12 mouse cellular contexts compared by ENCODE assay signal in the genomic region with DNA sequence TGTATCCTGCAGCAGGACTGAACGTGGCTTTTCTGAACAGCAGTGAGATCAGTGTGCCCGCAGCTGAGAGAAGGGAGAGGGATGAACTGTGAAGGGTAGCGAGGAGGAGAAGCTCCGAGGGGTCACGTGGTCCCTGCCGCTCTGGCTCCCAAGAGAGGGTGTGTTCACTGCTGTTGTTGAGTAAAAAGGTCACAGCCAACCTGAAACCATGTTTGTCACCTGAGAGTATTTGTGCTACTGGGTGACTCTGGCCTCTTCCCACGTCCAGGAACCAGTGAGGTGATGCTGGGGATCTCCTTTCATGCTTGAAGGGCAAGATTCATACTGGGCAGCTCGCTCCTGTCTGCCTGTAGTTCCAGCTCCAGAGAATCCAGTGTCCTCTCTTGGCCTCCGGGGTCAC.
DNase-seq lines count a peak whose midpoint lies in the region; ATAC-seq lines count a peak whose summit lies in the region.
"Had no signal": no experiment of that assay in that cellular context is flagged by ENCODE, and none has a peak within 500 bp of the region (broad histone marks: within the 10 kb centered on the region; RNA-seq: fewer than 3 reads in every experiment).

No protein-coding gene starts in this region.

- H3K9me3 ChIP-seq in kidney, embryonic 15.5 days (replicated peaks): no peaks in the 10 kb centered on the region
- no peaks in the 10 kb centered on the region for H3K9me3 ChIP-seq in embryonic facial prominence, embryonic 14.5 days (ENCODE audit: control insufficient read depth, low read length)
- no peaks in the 10 kb centered on the region for H3K9me3 ChIP-seq in limb, embryonic 13.5 days
- H3K9me3 ChIP-seq: forebrain, embryonic 12.5 days; megakaryocyte, embryonic 14.5 days; stomach, embryonic 15.5 days had no signal

- peak overlapping the region; percentile 36 for H3K4me2 ChIP-seq in kidney, embryonic 15.5 days
- H3K4me2 ChIP-seq in embryonic facial prominence, embryonic 14.5 days (ENCODE audit: low read depth, low read length): no peak overlapping the region
- peak overlapping the region; percentile 16; the same call in 1 of the 2 replicates for H3K4me2 ChIP-seq in limb, embryonic 13.5 days (replicated peaks)
- H3K4me2 ChIP-seq: forebrain, embryonic 12.5 days; stomach, embryonic 15.5 days had no signal

- H3K27ac ChIP-seq in kidney, embryonic 15.5 days: peak overlapping the region; percentile 82
- no peak overlapping the region; the same call in 1 of the 2 replicates for H3K27ac ChIP-seq in embryonic facial prominence, embryonic 14.5 days (replicated peaks; ENCODE audit: low read depth, low read length)
- H3K27ac ChIP-seq in limb, embryonic 13.5 days: peak overlapping the region; percentile 15; the same call in 1 of the 2 replicates
- H3K27ac ChIP-seq: gastrocnemius, adult 2 months had no signal

- H3K4me1 ChIP-seq in kidney, embryonic 15.5 days: peaks cover 59% of the 10 kb centered on the region
- H3K4me1 ChIP-seq in embryonic facial prominence, embryonic 14.5 days (ENCODE audit: control insufficient read depth, insufficient read depth, low read length): peaks cover 29% of the 10 kb centered on the region
- H3K4me1 ChIP-seq in limb, embryonic 13.5 days: peaks cover 51% of the 10 kb centered on the region
- H3K4me1 ChIP-seq: megakaryocyte, embryonic 14.5 days had no signal

- ATAC-seq in kidney, embryonic 15.5 days (replicated peaks; ENCODE audit: low FRiP score): peak; percentile 52
- peak; percentile 21; the same call in 1 of the 2 replicates for ATAC-seq in embryonic facial prominence, embryonic 14.5 days (ENCODE audit: low read depth)
- ATAC-seq in limb, embryonic 13.5 days (ENCODE audit: low FRiP score, low read depth): no peak

- H3K27me3 ChIP-seq in kidney, embryonic 15.5 days: no peaks in the 10 kb centered on the region
- no peaks in the 10 kb centered on the region for H3K27me3 ChIP-seq in embryonic facial prominence, embryonic 14.5 days (replicated peaks; ENCODE audit: control insufficient read depth, insufficient read depth, low read length)
- H3K27me3 ChIP-seq in limb, embryonic 13.5 days: no peaks in the 10 kb centered on the region
- H3K27me3 ChIP-seq: stomach, embryonic 15.5 days had no signal

- no peak overlapping the region for H3K4me3 ChIP-seq in kidney, embryonic 15.5 days (replicated peaks)
- no peak overlapping the region for H3K4me3 ChIP-seq in embryonic facial prominence, embryonic 14.5 days (ENCODE audit: low read depth, low read length)
- H3K4me3 ChIP-seq in limb, embryonic 13.5 days: no peak overlapping the region
- H3K4me3 ChIP-seq: forebrain, embryonic 12.5 days; gastrocnemius, adult 2 months; megakaryocyte, embryonic 14.5 days; stomach, embryonic 15.5 days had no signal

- no peaks in the 10 kb centered on the region for H3K36me3 ChIP-seq in kidney, embryonic 15.5 days
- H3K36me3 ChIP-seq in embryonic facial prominence, embryonic 14.5 days (ENCODE audit: control insufficient read depth, insufficient read depth, low read length): no peaks in the 10 kb centered on the region
- no peaks in the 10 kb centered on the region for H3K36me3 ChIP-seq in limb, embryonic 13.5 days
- H3K36me3 ChIP-seq: forebrain, embryonic 12.5 days; stomach, embryonic 15.5 days had no signal

- WGBS in kidney, embryonic 15.5 days: 17% methylated on average over 9 of the region's 9 CpGs
- 24% methylated on average over 9 of the region's 9 CpGs for WGBS in embryonic facial prominence, embryonic 14.5 days
- 25% methylated on average over 9 of the region's 9 CpGs for WGBS in limb, embryonic 13.5 days

- no peak for DNase-seq in kidney, postnatal 14 days
- DNase-seq in ZHBTc4 (ENCODE audit: low read depth, low spot score): peak; percentile 35
- DNase-seq in embryonic facial prominence, embryonic 14.5 days (ENCODE audit: low spot score): no peak
- no peak for DNase-seq in right cerebral cortex, postnatal 14 days
- DNase-seq in layer of hippocampus, adult 18-20 months (ENCODE audit: low spot score in 2 of 2): no peak
- DNase-seq in layer of hippocampus, adult 8-10 months (ENCODE audit: low spot score in 2 of 2): no peak

- 0 out of 2 replicates have a peak overlapping the region, but pooled peaks have one; percentile 7 for H3K9ac ChIP-seq in kidney, embryonic 15.5 days
- H3K9ac ChIP-seq in embryonic facial prominence, embryonic 14.5 days (ENCODE audit: low read depth, low read length): no peak overlapping the region
- no peak overlapping the region; the same call in 1 of the 2 replicates for H3K9ac ChIP-seq in limb, embryonic 13.5 days
- H3K9ac ChIP-seq: forebrain, embryonic 12.5 days; stomach, embryonic 15.5 days had no signal
